Mouse (Mus musculus) B cell, adult (primary cell): Measurements from ENCODE around the gene Zfyve9. TPM values are rescaled to one million over a fixed set of nuclear protein-coding genes. Genes with fewer than 3 reads are reported as not detected.

Source experiments
- total RNA-seq: library from RNA; stranded (reverse); gene quantifications from 4 replicates; pipeline ENCODE4 v1.2.4, GENCODE M21; 2023; ENCODE audit not compliant: inconsistent age

Zfyve9 gene
- 0.10 to 0.24 TPM (median 0.12 TPM) in 3 of 4 replicates, not detected in the other for total RNA-seq

DNA sequence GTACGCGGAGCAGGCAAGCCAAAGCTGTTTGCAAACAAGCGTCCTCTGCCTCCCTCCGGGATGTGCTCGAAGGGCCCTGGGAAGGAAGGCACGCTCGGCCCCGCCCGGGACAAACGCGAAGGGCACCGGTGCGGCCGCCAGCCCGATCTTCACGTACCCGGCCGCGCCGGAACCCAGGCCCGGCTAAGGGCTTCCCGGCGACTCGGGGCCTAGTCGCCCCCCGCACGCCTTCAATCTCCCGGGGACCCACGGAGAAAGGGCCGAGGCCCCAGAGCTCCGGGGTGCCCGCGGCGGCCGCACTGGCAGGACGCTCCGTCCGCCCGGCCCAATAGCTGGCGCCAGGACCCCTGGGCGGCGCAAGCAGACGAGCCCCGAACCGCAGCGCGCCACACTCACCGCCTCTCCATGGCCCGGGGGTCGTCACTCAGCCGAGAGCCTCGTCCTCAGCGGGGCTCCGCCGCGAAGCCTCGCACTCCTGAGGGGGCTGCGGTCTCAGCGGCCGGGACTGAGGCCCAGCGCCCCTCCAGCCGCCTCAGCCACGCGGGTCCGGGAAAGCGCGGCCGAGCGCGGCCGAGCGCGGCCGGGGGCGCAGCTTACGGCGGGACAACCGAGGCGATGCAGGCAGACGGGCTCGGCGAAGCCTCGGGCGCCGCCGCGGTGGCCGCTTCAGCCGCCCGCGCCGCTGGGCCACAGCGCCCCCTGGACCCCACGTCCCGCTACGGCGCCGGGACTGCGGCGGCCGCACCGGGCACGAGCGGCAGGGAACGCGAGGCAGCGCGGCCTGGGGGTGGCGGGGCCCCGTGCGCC is at the start of gene Zfyve9:
TSS of gene Zfyve9 (minus strand) at position 742 of the 807 bp plus-strand sequence.

GRCm38 (mm10) chr4:108719349-108719748 is 61.2 kb downstream of the Zfyve9 start, which contains the start of gene 3110021N24Rik:
TSS of gene 3110021N24Rik (plus strand) at chr4:108719649.

GRCm38 (mm10) chr4:108619587-108620341 is 160.8 kb downstream of the Zfyve9 start, which contains the start of gene Cc2d1b:
TSS of gene Cc2d1b (plus strand) at chr4:108619940.

Other genes with a start within 250 kb of the Zfyve9 start
- 53.4 to 61.7 TPM (median 56.7 TPM) in 4 replicates for gene Prpf38a, start 201.5 kb downstream of the Zfyve9 start, total RNA-seq
- gene Orc1, start 201.4 kb downstream of the Zfyve9 start, total RNA-seq: 2.6 to 4.8 TPM (median 3.2 TPM) in 4 replicates
- 107 to 126 TPM (median 117 TPM) in 4 replicates for gene Cc2d1b, start 160.9 kb downstream of the Zfyve9 start, total RNA-seq
- not detected in 4 replicates for gene 3110021N24Rik, start 61.1 kb downstream of the Zfyve9 start, total RNA-seq
- gene Btf3l4, start 52.8 kb upstream of the Zfyve9 start, total RNA-seq: 52.8 to 68.8 TPM (median 62.1 TPM) in 4 replicates
- gene Txndc12, start 53.8 kb upstream of the Zfyve9 start, total RNA-seq: 27.1 to 34.1 TPM (median 33.0 TPM) in 4 replicates
- 23.5 to 34.5 TPM (median 28.9 TPM) in 4 replicates for gene Kti12, start 67.0 kb upstream of the Zfyve9 start, total RNA-seq
- gene A730015C16Rik, start 67.8 kb upstream of the Zfyve9 start, total RNA-seq: not detected in 4 replicates
- 0.54 TPM in 1 of 4 replicates, not detected in the others for gene Rab3b, start 98.3 kb upstream of the Zfyve9 start, total RNA-seq
- 204 to 220 TPM (median 211 TPM) in 4 replicates for gene Nrd1, start 219.9 kb upstream of the Zfyve9 start, total RNA-seq